Mouse (Mus musculus) G1E-ER4 (cell line): ENCODE results near the gene Zfp46. TPM values are rescaled to one million over a fixed set of nuclear protein-coding genes. Genes with fewer than 3 reads are reported as not detected.

Experiments
- GATA1 ChIP-seq: IDR thresholded peaks from one replicate; pipeline ENCODE4 v1.8.0; 2012; ENCODE audit warnings: low read length, inconsistent platforms
- polyA plus RNA-seq: library from polyadenylated mRNA; stranded (reverse); fragments of >175 nt; gene quantifications from 2 replicates; pipeline ENCODE4 v1.2.3, GENCODE M21; 2012

The Zfp46 gene
- polyA plus RNA-seq, 1 experiment: 4.8 TPM

- TF ChIP-seq GATA1: no peak
Measured at GRCm38 (mm10) chr4:136289918-136290780, 5.7 kb downstream of the Zfp46 start.

DNA sequence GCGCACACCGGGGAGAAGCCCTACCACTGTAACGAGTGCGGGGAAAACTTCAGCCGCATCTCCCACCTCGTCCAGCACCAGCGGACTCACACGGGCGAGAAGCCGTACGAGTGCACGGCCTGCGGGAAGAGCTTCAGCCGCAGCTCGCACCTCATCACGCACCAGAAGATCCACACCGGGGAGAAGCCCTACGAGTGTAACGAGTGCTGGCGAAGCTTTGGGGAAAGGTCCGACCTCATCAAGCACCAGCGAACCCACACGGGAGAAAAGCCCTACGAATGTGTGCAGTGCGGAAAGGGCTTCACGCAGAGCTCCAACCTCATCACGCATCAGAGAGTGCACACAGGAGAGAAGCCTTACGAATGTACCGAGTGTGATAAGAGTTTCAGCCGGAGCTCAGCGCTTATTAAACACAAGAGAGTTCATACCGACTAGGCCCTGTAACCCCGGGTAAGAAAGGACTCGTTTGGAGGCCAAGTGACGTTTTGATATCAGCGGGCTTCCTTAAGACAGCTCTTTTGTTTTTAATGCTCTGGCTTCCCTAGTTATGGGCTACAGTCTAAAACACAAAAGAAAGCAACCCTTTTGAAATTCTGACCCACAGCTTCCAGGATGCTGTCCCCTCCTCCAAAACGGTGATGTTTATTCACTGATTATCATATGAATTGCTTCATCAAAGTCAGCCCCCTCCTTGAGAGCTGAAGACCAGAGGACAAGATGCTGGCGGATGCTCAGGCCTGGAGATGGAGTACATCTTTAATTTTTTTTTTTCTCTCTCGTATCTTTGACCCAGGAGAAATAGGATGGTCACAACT, 6.5 kb downstream of the Zfp46 start:
- no peak for TF ChIP-seq GATA1

GRCm38 (mm10) chr4:136291692-136292091, 7.2 kb downstream of the Zfp46 start:
- TF ChIP-seq GATA1: no peak

- TF ChIP-seq GATA1: no peak
Measured at GRCm38 (mm10) chr4:136295941-136296340, 11.5 kb downstream of the Zfp46 start.

- no peak for TF ChIP-seq GATA1
Measured at GRCm38 (mm10) chr4:136302462-136302861, 18.0 kb downstream of the Zfp46 start.

GRCm38 (mm10) chr4:136304181-136304580, 19.7 kb downstream of the Zfp46 start:
- no peak for TF ChIP-seq GATA1

GRCm38 (mm10) chr4:136308355-136308754, 23.9 kb downstream of the Zfp46 start:
- TF ChIP-seq GATA1: no peak

GRCm38 (mm10) chr4:136309780-136310179, 25.3 kb downstream of the Zfp46 start:
- TF ChIP-seq GATA1: no peak

DNA sequence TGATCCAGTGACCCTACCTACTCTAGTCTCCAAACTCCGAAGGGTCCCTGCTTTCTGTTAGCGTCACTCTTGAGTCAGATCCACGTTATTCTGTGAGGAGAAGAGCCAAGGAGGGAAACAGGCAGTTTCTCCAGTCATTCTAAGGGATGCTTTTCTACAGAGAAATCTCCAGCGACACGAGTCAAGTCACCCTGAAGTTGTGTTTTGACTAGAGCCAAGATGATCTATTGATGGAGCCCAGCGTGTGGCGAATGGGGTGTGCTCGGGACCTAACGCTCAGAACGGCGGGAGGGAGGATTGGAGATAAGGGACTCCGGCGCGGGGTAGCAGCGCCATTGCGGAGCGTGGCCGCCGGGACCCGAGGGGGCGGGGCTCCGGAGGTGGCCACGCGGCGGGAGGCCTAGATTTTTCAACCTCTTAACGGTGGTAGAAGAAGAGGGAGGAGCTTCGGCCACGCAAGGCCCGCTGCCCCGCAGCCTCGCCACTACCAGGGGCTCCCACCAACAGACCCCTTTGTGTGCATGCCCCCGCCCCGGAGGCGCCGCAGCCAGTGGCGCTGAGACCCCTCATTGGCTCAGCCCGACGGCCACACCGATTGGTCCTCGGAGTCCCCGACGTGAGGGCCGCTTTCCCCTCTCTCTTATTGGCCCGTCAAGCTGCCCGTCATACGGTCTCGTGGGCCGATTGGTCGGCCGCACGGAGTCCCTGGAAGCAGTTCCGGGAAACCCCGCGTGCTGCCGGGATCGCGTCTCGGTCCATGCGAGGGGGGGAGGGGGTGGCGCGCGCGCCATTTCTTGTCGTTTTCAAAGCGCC, 26.0 kb downstream of the Zfp46 start, which contains the start of gene Hnrnpr:
Hnrnpr (plus strand) TSS at position 714 of the 813 bp plus-strand sequence.
- no peak for TF ChIP-seq GATA1

DNA sequence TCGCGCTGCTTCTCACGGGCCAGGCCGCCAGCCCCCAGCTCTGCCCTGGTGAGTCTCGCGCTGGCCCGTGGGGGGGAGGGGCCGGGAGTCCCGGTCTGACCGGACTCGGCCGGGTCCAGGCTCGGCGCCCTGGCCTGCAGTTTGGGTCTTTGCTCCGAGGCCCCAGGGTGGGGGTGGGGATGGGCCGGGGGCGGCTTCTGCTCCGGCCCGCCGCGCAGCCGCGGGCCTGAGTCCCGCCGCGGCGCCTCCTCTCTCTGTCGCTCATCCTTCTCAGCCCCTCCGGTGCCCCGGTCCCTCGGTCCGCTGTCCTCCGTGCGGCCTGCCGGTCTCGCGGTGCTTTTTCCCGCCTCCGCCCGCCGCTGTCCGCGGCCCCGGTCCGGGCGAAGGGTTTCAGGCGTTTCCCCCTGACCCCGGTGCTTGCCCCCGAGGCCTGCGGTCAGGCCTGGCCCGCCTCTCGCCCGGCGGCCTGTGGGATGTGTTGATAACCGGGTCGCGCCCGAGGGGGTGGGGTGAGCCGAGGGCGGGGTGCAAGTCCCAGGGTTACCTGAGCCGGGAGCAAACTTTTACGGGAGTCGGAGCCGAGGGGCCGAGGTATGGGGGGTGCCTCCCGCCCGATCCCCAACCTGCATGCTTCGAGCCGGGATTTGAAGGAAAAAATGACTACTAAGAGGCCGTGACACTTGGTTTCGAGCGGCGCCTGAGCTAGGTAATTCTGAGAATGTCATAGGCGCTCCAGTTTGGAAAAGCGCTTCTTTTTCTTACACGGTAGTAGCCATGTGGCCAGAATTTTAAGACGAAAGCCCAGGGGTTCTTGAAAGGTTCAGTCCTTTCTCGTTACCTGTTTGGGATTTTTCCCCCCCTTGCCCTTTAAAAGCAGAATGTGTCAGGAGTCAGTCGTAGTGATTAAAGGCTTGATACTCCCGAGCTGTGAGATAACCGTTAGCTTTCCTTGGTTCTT, 26.8 kb downstream of the Zfp46 start:
- TF ChIP-seq GATA1: no peak

GRCm38 (mm10) chr4:136312616-136313015, 28.1 kb downstream of the Zfp46 start:
- TF ChIP-seq GATA1: no peak

DNA sequence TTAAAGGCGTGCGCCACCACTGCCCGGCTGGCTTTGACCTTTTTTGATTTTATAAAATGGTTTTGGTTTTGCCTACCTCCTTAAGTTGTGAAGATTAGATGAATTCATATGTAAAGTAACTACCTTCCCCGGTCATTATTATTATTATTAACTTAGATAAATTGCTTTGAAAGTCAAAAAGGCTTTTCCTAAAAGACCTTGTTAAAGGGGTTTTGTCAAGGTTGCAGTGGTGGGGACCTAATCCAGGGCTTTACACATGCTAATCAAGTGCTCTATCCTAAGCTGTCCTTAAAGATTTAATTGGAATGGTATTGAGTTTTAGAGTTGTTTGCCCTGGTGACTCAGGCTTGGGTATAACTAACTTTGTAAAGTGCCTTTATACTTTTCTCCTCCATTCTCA, 33.2 kb downstream of the Zfp46 start:
- TF ChIP-seq GATA1: no peak

GRCm38 (mm10) chr4:136320016-136320415, 35.5 kb downstream of the Zfp46 start:
- TF ChIP-seq GATA1: no peak

- TF ChIP-seq GATA1: no peak
Measured at GRCm38 (mm10) chr4:136324226-136324625, 39.7 kb downstream of the Zfp46 start.
